22 mouse cellular contexts compared by ENCODE assay signal in the genomic region with DNA sequence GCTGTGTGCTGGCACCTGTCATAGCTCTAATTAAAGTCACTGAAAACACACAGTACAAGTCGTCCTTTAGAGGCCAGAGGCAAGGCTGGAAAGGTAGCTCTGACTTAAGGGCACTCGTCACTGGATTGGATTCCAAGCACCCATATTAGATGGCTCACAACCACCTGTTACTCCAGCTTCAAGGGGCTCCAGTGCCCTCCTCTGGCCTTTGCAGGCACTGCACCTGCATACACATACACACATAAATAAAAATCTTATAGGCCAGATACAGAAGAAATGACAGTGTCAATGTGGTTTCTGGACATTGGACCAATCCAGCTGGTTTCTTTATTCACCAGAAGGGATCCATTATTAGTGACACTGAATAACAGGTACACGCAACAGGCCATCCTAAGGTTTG. TPM values are rescaled to one million over a fixed set of nuclear protein-coding genes. Genes with fewer than 3 reads are reported as not detected.
DNase-seq lines count a peak whose midpoint lies in the region; ATAC-seq and TF ChIP-seq lines count a peak whose summit lies in the region.
"Had no signal": no experiment of that assay in that cellular context is flagged by ENCODE, and none has a peak within 500 bp of the region (broad histone marks: within the 10 kb centered on the region; RNA-seq: fewer than 3 reads in every experiment).

No protein-coding gene starts in this region.

- H3K27me3 ChIP-seq in kidney, postnatal 0 days (ENCODE audit: insufficient read depth, low read length), result no peaks in the 10 kb centered on the region
- no peaks in the 10 kb centered on the region for H3K27me3 ChIP-seq in ES-Bruce4 (ENCODE audit: control insufficient read depth, insufficient read depth, low read length, poor library complexity, severe bottlenecking)
- H3K27me3 ChIP-seq in thymus, adult 2 months (ENCODE audit: control insufficient read depth, insufficient read depth, low read length), result no peaks in the 10 kb centered on the region
- H3K27me3 ChIP-seq in hindbrain, embryonic 16.5 days (replicated peaks; ENCODE audit: control insufficient read depth, insufficient read depth, low read length), result no peaks in the 10 kb centered on the region
- H3K27me3 ChIP-seq: heart, embryonic 12.5 days; liver, embryonic 15.5 days; midbrain, embryonic 13.5 days had no signal

- no peaks in the 10 kb centered on the region for H3K9me3 ChIP-seq in kidney, postnatal 0 days (replicated peaks; ENCODE audit: low read length)
- H3K9me3 ChIP-seq in ES-Bruce4 (replicated peaks; ENCODE audit: control insufficient read depth, insufficient read depth, low read length, poor library complexity, severe bottlenecking), result no peaks in the 10 kb centered on the region
- no peaks in the 10 kb centered on the region for H3K9me3 ChIP-seq in hindbrain, embryonic 16.5 days (ENCODE audit: control insufficient read depth, low read length)
- H3K9me3 ChIP-seq: liver, embryonic 15.5 days; midbrain, embryonic 13.5 days had no signal

- no peak for DNase-seq in kidney, postnatal 0 days (ENCODE audit: low spot score)
- no peak for DNase-seq in kidney, postnatal 25 days
- DNase-seq in A20 (ENCODE audit: low read depth, low spot score) (peak; percentile 34), ZHBTc4 (ENCODE audit: low read depth, low spot score) (peak; percentile 54)
- no peak for DNase-seq in thymus, adult 2 months
- DNase-seq in frontal cortex, adult 2 months (ENCODE audit: extremely low spot score in 1 of 2, low spot score in 1 of 2), result no peak
- DNase-seq: adrenal gland, postnatal 25 days; B cell, adult 2 months; cerebellum, adult 11 months; embryo, embryonic 11 days; gastrocnemius, postnatal 14 days; heart, postnatal 10 days; kidney, adult 18-20 months; kidney, postnatal 14 days had no signal

- WGBS in kidney, postnatal 0 days, result 70% methylated on average over 3 of the region's 3 CpGs
- 84% methylated on average over 3 of the region's 3 CpGs for WGBS in thymus, adult 2 months
- 79% methylated on average over 3 of the region's 3 CpGs for WGBS in hindbrain, embryonic 16.5 days

- H3K4me1 ChIP-seq in kidney, postnatal 0 days (replicated peaks; ENCODE audit: insufficient read depth, low read length), result no peaks in the 10 kb centered on the region
- no peaks in the 10 kb centered on the region for H3K4me1 ChIP-seq in ES-Bruce4 (ENCODE audit: control insufficient read depth, insufficient read depth, low read length)
- no peaks in the 10 kb centered on the region for H3K4me1 ChIP-seq in thymus, adult 2 months (replicated peaks; ENCODE audit: control insufficient read depth, insufficient read depth, low read length)
- H3K4me1 ChIP-seq in hindbrain, embryonic 16.5 days (ENCODE audit: control insufficient read depth, insufficient read depth, low read depth, low read length), result no peaks in the 10 kb centered on the region
- H3K4me1 ChIP-seq: heart, embryonic 12.5 days; liver, embryonic 15.5 days; megakaryocyte, embryonic 14.5 days; midbrain, embryonic 13.5 days had no signal

- TF ChIP-seq CTCF in kidney, postnatal 0 days (IDR thresholded peaks at IDR 0.05; ENCODE audit: low read depth), result peak; percentile 25; the same call in 1 of the 2 replicates
- peak; percentile 59 for TF ChIP-seq CTCF in ES-Bruce4 (IDR thresholded peaks at IDR 0.05; ENCODE audit: low read depth, low read length)
- no peak for TF ChIP-seq CTCF in thymus, adult 2 months (IDR thresholded peaks at IDR 0.05; ENCODE audit: borderline replicate concordance, control insufficient read depth, extremely low read depth, insufficient read depth, low read length, poor library complexity)

- H3K36me3 ChIP-seq in kidney, postnatal 0 days (ENCODE audit: insufficient read depth, low read length), result no peaks in the 10 kb centered on the region
- H3K36me3 ChIP-seq in ES-Bruce4 (ENCODE audit: control insufficient read depth, insufficient read depth, low read length, poor library complexity, severe bottlenecking), result no peaks in the 10 kb centered on the region
- no peaks in the 10 kb centered on the region for H3K36me3 ChIP-seq in thymus, adult 2 months (ENCODE audit: control insufficient read depth, insufficient read depth, low read length)
- no peaks in the 10 kb centered on the region for H3K36me3 ChIP-seq in hindbrain, embryonic 16.5 days (ENCODE audit: control insufficient read depth, insufficient read depth, low read length)
- H3K36me3 ChIP-seq: heart, embryonic 12.5 days; liver, embryonic 15.5 days; midbrain, embryonic 13.5 days had no signal

- no peak for TF ChIP-seq EP300 in ES-Bruce4 (IDR thresholded peaks at IDR 0.05; ENCODE audit: insufficient read depth, low read depth, low read length)

- H3K27ac ChIP-seq in kidney, postnatal 0 days, result no peak overlapping the region
- H3K27ac ChIP-seq in ES-Bruce4 (ENCODE audit: insufficient read depth, low read length), result no peak overlapping the region
- H3K27ac ChIP-seq in thymus, adult 2 months (ENCODE audit: control insufficient read depth, insufficient read depth, low read length), result no peak overlapping the region
- no peak overlapping the region for H3K27ac ChIP-seq in hindbrain, embryonic 16.5 days (ENCODE audit: low read depth, low read length)
- H3K27ac ChIP-seq: layer of hippocampus, adult 2 months; liver, embryonic 15.5 days; midbrain, embryonic 13.5 days had no signal

- no peak overlapping the region for H3K4me2 ChIP-seq in kidney, postnatal 0 days (ENCODE audit: low read length)
- no peak overlapping the region for H3K4me2 ChIP-seq in hindbrain, embryonic 16.5 days (ENCODE audit: low read length)
- H3K4me2 ChIP-seq: heart, embryonic 12.5 days; liver, embryonic 15.5 days; midbrain, embryonic 13.5 days had no signal

- no peak for ATAC-seq in kidney, postnatal 0 days (replicated peaks; ENCODE audit: low FRiP score, low read depth)
- no peak for ATAC-seq in hindbrain, embryonic 16.5 days
- ATAC-seq: forebrain, embryonic 14.5 days; midbrain, embryonic 13.5 days had no signal

- no peak for TF ChIP-seq POLR2A in ES-Bruce4 (IDR thresholded peaks at IDR 0.05; ENCODE audit: insufficient read depth, low read length)
- TF ChIP-seq POLR2A in thymus, adult 2 months (IDR thresholded peaks at IDR 0.05; ENCODE audit: control insufficient read depth, extremely low read depth, insufficient read depth, low read length, poor library complexity), result no peak

- no peak overlapping the region for H3K4me3 ChIP-seq in kidney, postnatal 0 days (replicated peaks; ENCODE audit: low read depth, low read length)
- no peak overlapping the region for H3K4me3 ChIP-seq in ES-Bruce4 (ENCODE audit: low read depth, low read length)
- H3K4me3 ChIP-seq in thymus, adult 2 months (ENCODE audit: control insufficient read depth, insufficient read depth, low read length), result no peak overlapping the region
- no peak overlapping the region for H3K4me3 ChIP-seq in hindbrain, embryonic 16.5 days (ENCODE audit: low read length)
- H3K4me3 ChIP-seq: heart, embryonic 12.5 days; layer of hippocampus, adult 2 months; liver, embryonic 15.5 days; megakaryocyte, embryonic 14.5 days; midbrain, embryonic 13.5 days had no signal

- no peak overlapping the region for H3K9ac ChIP-seq in kidney, postnatal 0 days (ENCODE audit: low read depth, low read length)
- H3K9ac ChIP-seq in ES-Bruce4 (ENCODE audit: low read depth, poor library complexity, severe bottlenecking), result no peak overlapping the region
- no peak overlapping the region for H3K9ac ChIP-seq in hindbrain, embryonic 16.5 days (ENCODE audit: low read depth, low read length)
- H3K9ac ChIP-seq: heart, embryonic 12.5 days; liver, embryonic 15.5 days; midbrain, embryonic 13.5 days had no signal

RNA-seq across cellular contexts. Expression of gene Zfp787, which starts 36.3 kb away (rescaled TPM):
- 60.1 and 72.0 TPM in 2 replicates for polyA plus RNA-seq in kidney, postnatal 0 days (2015; fragmentation: Nextera tagmentation; extraction: Ambion mirVana)
- polyA plus RNA-seq in ES-Bruce4 (2011; ENCODE audit: insufficient read depth, insufficient read length, low read depth, missing spikeins), result 24.1 and 30.9 TPM in 2 replicates
- 58.2 and 62.9 TPM in 2 replicates for polyA plus RNA-seq in thymus, adult 2 months (2012; rRNA removed)
- 24.3 and 25.7 TPM in 2 replicates for polyA plus RNA-seq in hindbrain, embryonic 16.5 days (2015; fragmentation: Nextera tagmentation; extraction: Ambion mirVana)
- polyA plus RNA-seq in frontal cortex, adult 2 months (2012; rRNA removed), result 33.4 and 33.9 TPM in 2 replicates

RNA-seq across cellular contexts. Expression of gene Zfp444, which starts 52.5 kb away (rescaled TPM):
- 66.2 and 66.3 TPM in 2 replicates for polyA plus RNA-seq in kidney, postnatal 0 days (2015; fragmentation: Nextera tagmentation; extraction: Ambion mirVana)
- 33.7 and 41.1 TPM in 2 replicates for polyA plus RNA-seq in ES-Bruce4 (2011; ENCODE audit: insufficient read depth, insufficient read length, low read depth, missing spikeins)
- polyA plus RNA-seq in thymus, adult 2 months (2012; rRNA removed), result 73.1 and 78.6 TPM in 2 replicates
- polyA plus RNA-seq in hindbrain, embryonic 16.5 days (2015; fragmentation: Nextera tagmentation; extraction: Ambion mirVana), result 77.6 and 86.3 TPM in 2 replicates
- polyA plus RNA-seq in frontal cortex, adult 2 months (2012; rRNA removed), result 49.2 and 50.3 TPM in 2 replicates

Comparison
In these comparisons a context has a peak if more than half of its experiments do, and no peak if none do; other contexts are left out.
1. DNase-seq: peak in A20 (single experiment) and ZHBTc4 (single experiment); none in kidney, postnatal 0 days (single experiment), kidney, postnatal 25 days (0 of 2), thymus, adult 2 months (single experiment) and frontal cortex, adult 2 months (0 of 2).